Mouse (Mus musculus) induced T-regulatory cell, adult 2 months (primary cell): ENCODE measurements around the gene Olfr1239.

Source experiments
- DNase-seq: peaks from one replicate; pipeline ENCODE4 v3.0.0-alpha.2; 2012; ENCODE audit warnings: low read depth

Gene Olfr1239

GRCm38 (mm10) chr2:89420307-89420706 lies at the start of gene Olfr1239:
TSS of gene Olfr1239 (minus strand) at chr2:89420407.
- no peak for DNase-seq

- DNase-seq, result no peak
These were observed 22.7 kb upstream of the Olfr1239 start, which contains the start of gene Olfr1240 for GRCm38 (mm10) chr2:89442900-89443299. TSS of gene Olfr1240 (minus strand) at chr2:89443000.

GRCm38 (mm10) chr2:89414557-89414956 lies 5.7 kb downstream of the Olfr1239 start:
- no peak for DNase-seq

- DNase-seq, result no peak
These were observed 10.6 kb downstream of the Olfr1239 start, which contains the start of gene Olfr1238 for GRCm38 (mm10) chr2:89409576-89409975. TSS of gene Olfr1238 (minus strand) at chr2:89409676.

GRCm38 (mm10) chr2:89400882-89401281 lies 19.3 kb downstream of the Olfr1239 start:
- DNase-seq, result no peak
